In genomic region chr5:100317010-100317409, GRCm38 (mm10) we compare ENCODE assay signal across 25 mouse cellular contexts.
DNase-seq lines count a peak whose midpoint lies in the region; ATAC-seq lines count a peak whose summit lies in the region.
"Had no signal": no experiment of that assay in that cellular context is flagged by ENCODE, and none has a peak within 500 bp of the region (broad histone marks: within the 10 kb centered on the region; RNA-seq: fewer than 3 reads in every experiment).

No protein-coding gene starts in this region.

- peak; percentile 37 for DNase-seq in embryonic facial prominence, embryonic 14.5 days (ENCODE audit: low spot score)
- no peak for DNase-seq in embryonic facial prominence, embryonic 10.5 days (ENCODE audit: low spot score)
- no peak for DNase-seq in lung, postnatal 14 days
- no peak for DNase-seq in embryo, embryonic 10.5 days (ENCODE audit: low spot score)
- DNase-seq in cerebellum, adult 9-10 months: no peak
- no peak for DNase-seq in right cerebral cortex, adult 2 months (ENCODE audit: low spot score in 2 of 2)
- DNase-seq: adrenal gland, adult 8-10 months; adrenal gland, postnatal 36 days; cerebellum, adult 18-20 months; cerebellum, adult 9-11 months; cerebellum, postnatal 25 days; embryo, embryonic 11 days; forebrain, postnatal 0 days; gastrocnemius, postnatal 25 days; heart, adult 2 months had no signal

- no peaks in the 10 kb centered on the region for H3K36me3 ChIP-seq in embryonic facial prominence, embryonic 14.5 days (ENCODE audit: control insufficient read depth, insufficient read depth, low read length)
- no peaks in the 10 kb centered on the region for H3K36me3 ChIP-seq in embryonic facial prominence, embryonic 10.5 days (replicated peaks)
- no peaks in the 10 kb centered on the region for H3K36me3 ChIP-seq in lung, embryonic 16.5 days (ENCODE audit: control insufficient read depth, insufficient read depth, low read length)
- no peaks in the 10 kb centered on the region for H3K36me3 ChIP-seq in intestine, embryonic 16.5 days (ENCODE audit: control insufficient read depth, insufficient read depth, low read length)
- H3K36me3 ChIP-seq: embryonic facial prominence, embryonic 15.5 days; G1E; hindbrain, embryonic 12.5 days; hindbrain, embryonic 15.5 days had no signal

- 74% methylated on average over 18 of the region's 18 CpGs for WGBS in embryonic facial prominence, embryonic 14.5 days
- WGBS in embryonic facial prominence, embryonic 10.5 days: 85% methylated on average over 18 of the region's 18 CpGs
- WGBS in lung, embryonic 16.5 days: 32% methylated on average over 18 of the region's 18 CpGs
- WGBS in intestine, embryonic 16.5 days: 50% methylated on average over 18 of the region's 18 CpGs

- no peaks in the 10 kb centered on the region for H3K9me3 ChIP-seq in embryonic facial prominence, embryonic 14.5 days (ENCODE audit: control insufficient read depth, low read length)
- H3K9me3 ChIP-seq in embryonic facial prominence, embryonic 10.5 days: no peaks in the 10 kb centered on the region
- H3K9me3 ChIP-seq in lung, embryonic 16.5 days (ENCODE audit: control insufficient read depth, low read length): no peaks in the 10 kb centered on the region
- H3K9me3 ChIP-seq in intestine, embryonic 16.5 days (ENCODE audit: control insufficient read depth, low read length): no peaks in the 10 kb centered on the region
- H3K9me3 ChIP-seq: embryonic facial prominence, embryonic 15.5 days; G1E; hindbrain, embryonic 12.5 days; hindbrain, embryonic 15.5 days had no signal

- H3K9ac ChIP-seq in embryonic facial prominence, embryonic 14.5 days (ENCODE audit: low read depth, low read length): no peak overlapping the region
- H3K9ac ChIP-seq in lung, embryonic 16.5 days (ENCODE audit: low read length): no peak overlapping the region
- H3K9ac ChIP-seq in intestine, embryonic 16.5 days (ENCODE audit: low read depth, low read length): no peak overlapping the region
- H3K9ac ChIP-seq: embryonic facial prominence, embryonic 15.5 days; forebrain, postnatal 0 days; hindbrain, embryonic 12.5 days; hindbrain, embryonic 15.5 days had no signal

- H3K27me3 ChIP-seq in embryonic facial prominence, embryonic 14.5 days (replicated peaks; ENCODE audit: control insufficient read depth, insufficient read depth, low read length): no peaks in the 10 kb centered on the region; the same call in 1 of the 2 replicates
- H3K27me3 ChIP-seq in embryonic facial prominence, embryonic 10.5 days (replicated peaks; ENCODE audit: low read depth, poor library complexity, severe bottlenecking): 0 out of 2 replicates have a peak, but pooled peaks cover 4% of the 10 kb centered on the region
- no peaks in the 10 kb centered on the region for H3K27me3 ChIP-seq in lung, embryonic 16.5 days (ENCODE audit: control insufficient read depth, insufficient read depth, low read depth, low read length)
- H3K27me3 ChIP-seq in intestine, embryonic 16.5 days (replicated peaks; ENCODE audit: control insufficient read depth, insufficient read depth, low read length): no peaks in the 10 kb centered on the region
- H3K27me3 ChIP-seq: hindbrain, embryonic 12.5 days; hindbrain, embryonic 15.5 days had no signal

- H3K27ac ChIP-seq in embryonic facial prominence, embryonic 14.5 days (replicated peaks; ENCODE audit: low read depth, low read length): no peak overlapping the region
- H3K27ac ChIP-seq in embryonic facial prominence, embryonic 10.5 days (replicated peaks): no peak overlapping the region
- no peak overlapping the region for H3K27ac ChIP-seq in lung, embryonic 16.5 days (ENCODE audit: low read length)
- no peak overlapping the region for H3K27ac ChIP-seq in intestine, embryonic 16.5 days (ENCODE audit: low read length)
- H3K27ac ChIP-seq: embryonic facial prominence, embryonic 15.5 days; heart, adult 2 months; hindbrain, embryonic 12.5 days; hindbrain, embryonic 15.5 days had no signal

- no peak overlapping the region for H3K4me3 ChIP-seq in embryonic facial prominence, embryonic 14.5 days (ENCODE audit: low read depth, low read length)
- H3K4me3 ChIP-seq in embryonic facial prominence, embryonic 10.5 days: no peak overlapping the region
- no peak overlapping the region for H3K4me3 ChIP-seq in lung, embryonic 16.5 days (ENCODE audit: low read length)
- no peak overlapping the region for H3K4me3 ChIP-seq in intestine, embryonic 16.5 days (ENCODE audit: low read length)
- H3K4me3 ChIP-seq: embryonic facial prominence, embryonic 15.5 days; heart, adult 2 months; hindbrain, embryonic 12.5 days; hindbrain, embryonic 15.5 days had no signal

- no peak; the same call in 1 of the 2 replicates for ATAC-seq in embryonic facial prominence, embryonic 14.5 days (ENCODE audit: low read depth)
- peak; percentile 59; the same call in 1 of the 2 replicates for ATAC-seq in lung, embryonic 16.5 days (ENCODE audit: low read depth)
- ATAC-seq in intestine, embryonic 16.5 days: peak; percentile 40; the same call in 1 of the 2 replicates
- ATAC-seq: activated CD4-positive, CD25-positive, alpha-beta regulatory T cell, adult 4 months; forebrain, embryonic 14.5 days; Patski had no signal

- no peaks in the 10 kb centered on the region for H3K4me1 ChIP-seq in embryonic facial prominence, embryonic 14.5 days (ENCODE audit: control insufficient read depth, insufficient read depth, low read length)
- H3K4me1 ChIP-seq in embryonic facial prominence, embryonic 10.5 days: peaks cover 14% of the 10 kb centered on the region
- no peaks in the 10 kb centered on the region for H3K4me1 ChIP-seq in lung, embryonic 16.5 days (replicated peaks; ENCODE audit: control insufficient read depth, insufficient read depth, low read length)
- no peaks in the 10 kb centered on the region for H3K4me1 ChIP-seq in intestine, embryonic 16.5 days (ENCODE audit: control insufficient read depth, insufficient read depth, low read length)
- H3K4me1 ChIP-seq: hindbrain, embryonic 12.5 days; hindbrain, embryonic 15.5 days had no signal

- no peak overlapping the region for H3K4me2 ChIP-seq in embryonic facial prominence, embryonic 14.5 days (ENCODE audit: low read depth, low read length)
- H3K4me2 ChIP-seq in lung, embryonic 16.5 days (ENCODE audit: low read depth, low read length): no peak overlapping the region
- no peak overlapping the region for H3K4me2 ChIP-seq in intestine, embryonic 16.5 days (ENCODE audit: low read depth, low read length)
- H3K4me2 ChIP-seq: embryonic facial prominence, embryonic 15.5 days; heart, embryonic 11.5 days; hindbrain, embryonic 12.5 days; hindbrain, embryonic 15.5 days had no signal
